Mouse (Mus musculus) neural tube, embryonic 13.5 days (tissue): ENCODE measurements at regions not wholly inside any gene's neighbourhood (a gene's known extent, or its start where the extent isn't known, plus 50 kb on each side); places are given as distances from the start of the nearest gene placed in this dataset.

Source experiments
- ATAC-seq: fragments of 200-750 bp; cut with Nextera tagmentation; 2 replicates; pipeline ENCODE4 v1.8.0; 2017; ENCODE audit warnings: low read depth, mild to moderate bottlenecking, moderate TSS enrichment, moderate library complexity
- H3K27ac ChIP-seq: fragments of 300-500 bp; sonication (generic); replicated peaks from 2 replicates; pipeline ENCODE4 v1.5.1; 2015; ENCODE audit warnings: moderate library complexity, mild to moderate bottlenecking, inconsistent platforms
- H3K27me3 ChIP-seq: fragments of 300-500 bp; sonication (generic); 2 replicates; pipeline ENCODE4 v1.6.1; 2015; ENCODE audit warnings: mild to moderate bottlenecking, inconsistent platforms
- H3K36me3 ChIP-seq: fragments of 300-500 bp; sonication (generic); 2 replicates; pipeline ENCODE4 v1.6.1; 2015; ENCODE audit warnings: mild to moderate bottlenecking, inconsistent platforms
- H3K4me1 ChIP-seq: fragments of 300-500 bp; sonication (generic); replicated peaks from 2 replicates; pipeline ENCODE4 v1.6.1; 2015; ENCODE audit warnings: inconsistent platforms
- H3K4me2 ChIP-seq: fragments of 300-500 bp; sonication (generic); 2 replicates; pipeline ENCODE4 v1.6.1; 2015; ENCODE audit warnings: inconsistent platforms, mild to moderate bottlenecking, moderate library complexity
- H3K4me3 ChIP-seq: fragments of 300-500 bp; sonication (generic); 2 replicates; pipeline ENCODE4 v1.5.1; 2015; ENCODE audit warnings: mild to moderate bottlenecking, inconsistent platforms
- H3K9ac ChIP-seq: fragments of 300-500 bp; sonication (generic); 2 replicates; pipeline ENCODE4 v1.6.1; 2015; ENCODE audit warnings: moderate library complexity, mild to moderate bottlenecking, inconsistent platforms
- H3K9me3 ChIP-seq: fragments of 300-500 bp; sonication (generic); 2 replicates; pipeline ENCODE4 v1.6.1; 2016; ENCODE audit warnings: inconsistent platforms
- WGBS: fragments of 180-500 bp; shearing (Covaris S2); methylation state at CpG from one replicate; pipeline ENCODE4 v1.1.7; 2015; 5-methylcytosine and 5-hydroxymethylcytosine counted together

DNA sequence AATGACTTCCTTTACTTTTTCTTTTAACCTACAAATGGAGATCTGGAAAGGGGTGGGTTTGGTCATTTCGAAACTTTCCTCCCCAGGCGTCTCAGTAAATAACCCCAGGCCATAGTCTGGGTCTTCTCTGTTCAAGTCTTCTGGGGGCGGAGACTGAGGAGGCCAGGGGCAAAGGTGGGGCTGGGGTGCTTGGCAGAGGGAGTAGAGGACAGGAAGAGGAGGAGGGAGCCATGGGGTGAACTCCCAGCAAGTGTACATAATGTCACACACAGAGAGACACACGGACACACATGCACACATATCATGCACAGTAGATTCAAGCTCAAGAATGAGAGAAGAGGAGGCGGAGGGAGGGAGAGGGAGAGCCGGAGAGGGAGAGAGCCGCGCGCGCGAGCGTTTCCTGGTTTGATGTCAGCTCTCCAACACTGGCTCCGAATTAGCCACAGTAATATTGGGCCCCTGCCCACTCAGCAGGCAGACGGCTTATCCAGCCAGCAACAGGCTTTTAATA lies 186.3 kb downstream of the Bcl2l11 start:
- no peaks in the 10 kb centered on the region for H3K27me3 ChIP-seq
- H3K4me2 ChIP-seq: peak overlapping the region; percentile 48
- H3K9ac ChIP-seq: 0 out of 2 replicates have a peak overlapping the region, but pooled peaks have one; percentile 3
- peaks cover 21% of the 10 kb centered on the region for H3K4me1 ChIP-seq
- H3K36me3 ChIP-seq: no peaks in the 10 kb centered on the region
- H3K4me3 ChIP-seq: peak overlapping the region; percentile 20
- ATAC-seq: peak; percentile 69; the same call in 1 of the 2 replicates
- no peaks in the 10 kb centered on the region for H3K9me3 ChIP-seq
- no peak overlapping the region for H3K27ac ChIP-seq
- 2% methylated on average over 14 of the region's 14 CpGs for WGBS

DNA sequence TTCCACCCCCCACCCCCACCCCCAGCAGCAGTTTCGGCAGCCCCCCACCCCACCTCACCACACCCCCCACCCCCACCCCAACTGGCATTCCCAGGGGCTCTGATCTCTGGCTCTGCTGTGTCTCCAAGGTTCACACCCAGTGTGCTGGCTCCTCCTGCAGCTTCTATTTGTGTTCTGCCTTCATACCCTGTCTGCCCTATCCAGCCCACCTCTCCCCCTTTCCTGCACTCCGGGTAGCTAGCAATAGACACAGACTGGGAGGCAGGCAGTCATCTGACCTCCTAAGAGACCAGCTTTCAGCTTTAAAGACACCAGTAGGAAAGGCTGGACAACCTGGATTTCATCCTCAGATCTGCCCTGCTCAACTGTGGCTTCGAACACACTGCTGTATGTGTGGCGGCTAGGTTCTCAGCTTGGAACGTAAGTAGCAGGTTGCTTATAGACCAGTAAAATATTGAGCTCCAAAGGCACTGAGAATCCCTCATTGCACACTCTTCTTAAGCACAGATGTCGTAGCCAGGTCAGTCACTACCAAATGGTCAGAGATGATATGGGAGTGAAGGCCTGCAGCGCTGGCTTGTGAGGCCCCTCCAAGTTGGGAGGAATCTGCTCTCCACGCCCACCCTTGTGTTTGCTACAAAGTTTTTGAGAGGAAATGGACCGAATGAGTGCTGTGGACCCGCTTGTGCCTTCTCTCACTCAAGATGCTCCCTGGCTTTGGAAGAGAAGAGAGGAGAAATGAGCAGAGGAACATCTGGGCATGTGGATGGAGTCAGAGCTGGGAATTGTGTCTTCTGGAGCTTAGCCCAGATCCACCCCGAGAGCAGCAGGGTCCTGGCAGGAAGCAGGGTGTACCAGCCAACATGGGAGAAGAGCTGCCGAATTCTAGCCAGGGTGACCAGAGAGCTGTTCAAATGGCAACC lies 187.1 kb downstream of the Bcl2l11 start:
- Histone ChIP-seq H3K4me2 (peak overlapping the region; percentile 48; the same call in 1 of the 2 replicates), H3K4me1 (peaks cover 21% of the 10 kb centered on the region), H3K4me3 (no peak overlapping the region), H3K27me3 (no peaks in the 10 kb centered on the region), H3K9ac (no peak overlapping the region), H3K9me3 (no peaks in the 10 kb centered on the region), H3K27ac (no peak overlapping the region), H3K36me3 (no peaks in the 10 kb centered on the region)
- ATAC-seq: peak; percentile 53; the same call in 1 of the 2 replicates
- WGBS: 53% methylated on average over 12 of the region's 12 CpGs

DNA sequence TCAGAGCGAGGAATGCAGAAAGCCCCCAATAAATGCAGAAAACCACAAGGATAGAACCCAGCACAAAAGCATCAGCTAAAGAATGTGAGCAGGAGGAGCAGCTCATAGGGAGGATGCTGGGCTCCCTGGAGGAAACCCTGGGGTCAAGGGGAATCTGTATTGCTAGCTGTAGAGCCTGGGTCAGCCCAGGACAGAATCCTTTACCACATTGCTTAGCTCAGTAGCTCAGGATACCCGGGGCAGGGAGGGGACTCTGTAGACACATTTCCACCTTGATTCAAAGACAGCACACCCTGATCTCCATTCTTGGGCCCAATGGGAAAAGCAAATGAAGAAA lies 187.7 kb downstream of the Bcl2l11 start:
- H3K4me1 ChIP-seq: peaks cover 21% of the 10 kb centered on the region
- H3K36me3 ChIP-seq: no peaks in the 10 kb centered on the region
- H3K4me2 ChIP-seq: no peak overlapping the region
- WGBS: 35% methylated on average over 2 of the region's 2 CpGs
- H3K9ac ChIP-seq: no peak overlapping the region
- no peaks in the 10 kb centered on the region for H3K27me3 ChIP-seq
- no peak for ATAC-seq
- H3K9me3 ChIP-seq: no peaks in the 10 kb centered on the region
- no peak overlapping the region for H3K4me3 ChIP-seq
- H3K27ac ChIP-seq: no peak overlapping the region

DNA sequence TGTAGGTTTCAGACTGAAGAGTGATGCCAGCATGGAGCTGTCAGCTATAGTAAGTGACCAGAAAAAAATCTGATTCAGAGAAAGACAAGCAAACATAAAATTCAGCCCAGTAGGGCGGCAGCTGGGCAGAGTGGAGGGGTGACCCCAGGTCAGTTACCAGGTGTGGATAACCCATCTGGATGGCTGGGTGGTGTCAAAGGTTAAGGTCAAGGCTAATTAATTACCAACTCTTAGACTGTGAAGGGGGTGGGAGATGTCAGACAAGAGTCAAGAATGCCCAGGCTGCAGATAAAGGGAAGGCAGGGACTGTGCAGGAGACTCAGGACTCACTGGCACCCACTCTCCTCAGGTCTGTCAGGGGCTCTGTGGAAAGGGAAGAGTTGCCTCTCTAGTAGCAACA lies 188.1 kb downstream of the Bcl2l11 start:
- Histone ChIP-seq H3K36me3 (no peaks in the 10 kb centered on the region), H3K27ac (no peak overlapping the region), H3K4me1 (peaks cover 21% of the 10 kb centered on the region), H3K4me2 (no peak overlapping the region), H3K9me3 (no peaks in the 10 kb centered on the region), H3K9ac (no peak overlapping the region), H3K4me3 (no peak overlapping the region), H3K27me3 (no peaks in the 10 kb centered on the region)
- WGBS: 39% methylated on average over 1 of the region's 1 CpGs
- no peak for ATAC-seq

DNA sequence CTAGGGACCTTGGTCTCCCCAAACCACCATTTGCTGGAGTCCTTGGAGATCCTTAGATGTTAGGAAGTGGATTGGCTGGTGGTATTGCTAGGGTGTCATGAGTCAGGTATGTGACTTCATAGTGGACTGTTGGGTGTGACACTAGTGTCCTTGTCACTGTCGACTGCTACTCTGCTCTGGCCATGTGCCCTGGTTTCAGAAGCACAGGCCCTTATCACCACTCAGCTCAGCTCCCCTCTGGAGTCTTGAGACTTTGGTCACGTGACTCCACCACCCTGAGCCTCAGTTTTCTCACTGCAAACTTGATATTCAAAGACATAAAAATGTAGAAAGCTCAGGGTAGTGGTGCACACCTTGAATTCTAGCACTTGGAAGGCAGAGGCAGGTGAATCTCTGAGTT lies 190.7 kb downstream of the Bcl2l11 start:
- no peaks in the 10 kb centered on the region for H3K27me3 ChIP-seq
- H3K4me2 ChIP-seq: no peak overlapping the region
- no peak for ATAC-seq
- no peak overlapping the region for H3K27ac ChIP-seq
- WGBS: 92% methylated on average over 2 of the region's 2 CpGs
- no peaks in the 10 kb centered on the region for H3K9me3 ChIP-seq
- H3K4me3 ChIP-seq: no peak overlapping the region
- H3K36me3 ChIP-seq: no peaks in the 10 kb centered on the region
- no peak overlapping the region for H3K9ac ChIP-seq
- peaks cover 14% of the 10 kb centered on the region for H3K4me1 ChIP-seq

DNA sequence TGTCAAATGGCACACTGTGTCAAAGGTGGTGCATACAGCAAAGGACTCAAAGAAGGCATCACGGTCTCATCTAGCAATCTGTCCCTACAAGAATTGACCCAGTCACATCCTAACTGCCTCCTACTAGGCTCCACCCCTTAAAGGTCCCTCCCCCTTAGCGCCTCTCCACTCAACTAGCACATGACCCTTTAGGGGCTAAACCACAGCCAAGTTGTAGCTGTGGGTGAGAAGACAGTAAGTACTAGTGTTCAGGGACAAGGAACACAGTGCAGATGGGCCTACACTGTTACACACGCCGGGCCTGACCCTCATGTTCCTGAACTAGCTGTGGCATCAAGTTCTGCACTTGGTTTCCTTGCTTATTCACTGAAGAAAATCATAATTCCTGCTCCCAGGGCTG lies 192.4 kb downstream of the Bcl2l11 start:
- 71% methylated on average over 4 of the region's 4 CpGs for WGBS
- Histone ChIP-seq H3K9me3 (no peaks in the 10 kb centered on the region), H3K36me3 (no peaks in the 10 kb centered on the region), H3K27me3 (no peaks in the 10 kb centered on the region), H3K4me3 (no peak overlapping the region), H3K9ac (no peak overlapping the region), H3K27ac (no peak overlapping the region), H3K4me2 (no peak overlapping the region), H3K4me1 (peaks cover under 1% of the 10 kb centered on the region; the same call in 1 of the 2 replicates)
- ATAC-seq: no peak

DNA sequence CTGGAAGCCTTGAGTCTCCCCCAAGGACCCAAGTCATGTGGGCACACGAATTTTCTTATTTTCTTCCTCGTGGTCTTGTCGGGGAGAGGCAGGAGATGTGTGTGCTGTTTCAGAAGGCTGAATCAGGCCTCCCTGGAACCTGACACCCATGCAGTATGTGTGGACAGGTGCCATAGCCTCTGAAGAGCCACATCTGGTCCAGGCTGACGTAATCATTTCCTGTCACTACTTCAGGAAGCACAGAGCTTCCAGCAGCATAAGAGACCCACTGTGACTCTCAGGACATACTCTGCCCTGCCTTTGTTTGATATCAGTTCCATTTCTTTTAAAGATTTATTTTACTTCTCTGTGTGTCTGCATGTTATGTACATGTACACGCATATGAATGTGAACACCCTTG lies 193.1 kb downstream of the Bcl2l11 start:
- H3K9me3 ChIP-seq: no peaks in the 10 kb centered on the region
- H3K4me2 ChIP-seq: no peak overlapping the region
- H3K4me3 ChIP-seq: no peak overlapping the region
- no peak for ATAC-seq
- H3K27ac ChIP-seq: no peak overlapping the region
- H3K27me3 ChIP-seq: no peaks in the 10 kb centered on the region
- H3K36me3 ChIP-seq: no peaks in the 10 kb centered on the region
- no peaks in the 10 kb centered on the region for H3K4me1 ChIP-seq
- H3K9ac ChIP-seq: no peak overlapping the region
- WGBS: 72% methylated on average over 5 of the region's 5 CpGs

DNA sequence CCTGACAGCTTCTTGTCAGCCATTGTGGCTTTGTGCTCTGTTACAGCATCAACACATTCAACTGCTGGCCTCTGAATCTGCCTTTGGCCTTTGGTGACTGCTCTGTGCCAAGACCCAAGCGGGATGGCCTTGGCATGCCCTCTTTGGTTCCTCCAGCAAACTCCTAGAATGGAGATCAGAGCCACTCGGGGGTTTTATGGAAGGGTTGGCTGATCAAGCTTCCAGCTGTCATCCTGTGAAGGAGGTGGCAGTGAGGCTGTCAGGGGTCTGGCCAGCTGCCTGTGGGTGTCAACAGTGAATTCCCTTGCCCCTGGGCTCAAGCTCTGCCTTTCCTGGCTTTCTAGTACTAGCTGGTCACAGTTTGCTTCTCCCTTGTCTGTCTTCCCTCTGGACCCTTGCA lies 195.6 kb downstream of the Bcl2l11 start:
- no peak overlapping the region for H3K27ac ChIP-seq
- WGBS: 65% methylated on average over 2 of the region's 2 CpGs
- no peaks in the 10 kb centered on the region for H3K27me3 ChIP-seq
- no peaks in the 10 kb centered on the region for H3K9me3 ChIP-seq
- no peak overlapping the region for H3K9ac ChIP-seq
- no peaks in the 10 kb centered on the region for H3K36me3 ChIP-seq
- no peak for ATAC-seq
- H3K4me2 ChIP-seq: no peak overlapping the region
- no peak overlapping the region for H3K4me3 ChIP-seq
- H3K4me1 ChIP-seq: peaks cover 10% of the 10 kb centered on the region

DNA sequence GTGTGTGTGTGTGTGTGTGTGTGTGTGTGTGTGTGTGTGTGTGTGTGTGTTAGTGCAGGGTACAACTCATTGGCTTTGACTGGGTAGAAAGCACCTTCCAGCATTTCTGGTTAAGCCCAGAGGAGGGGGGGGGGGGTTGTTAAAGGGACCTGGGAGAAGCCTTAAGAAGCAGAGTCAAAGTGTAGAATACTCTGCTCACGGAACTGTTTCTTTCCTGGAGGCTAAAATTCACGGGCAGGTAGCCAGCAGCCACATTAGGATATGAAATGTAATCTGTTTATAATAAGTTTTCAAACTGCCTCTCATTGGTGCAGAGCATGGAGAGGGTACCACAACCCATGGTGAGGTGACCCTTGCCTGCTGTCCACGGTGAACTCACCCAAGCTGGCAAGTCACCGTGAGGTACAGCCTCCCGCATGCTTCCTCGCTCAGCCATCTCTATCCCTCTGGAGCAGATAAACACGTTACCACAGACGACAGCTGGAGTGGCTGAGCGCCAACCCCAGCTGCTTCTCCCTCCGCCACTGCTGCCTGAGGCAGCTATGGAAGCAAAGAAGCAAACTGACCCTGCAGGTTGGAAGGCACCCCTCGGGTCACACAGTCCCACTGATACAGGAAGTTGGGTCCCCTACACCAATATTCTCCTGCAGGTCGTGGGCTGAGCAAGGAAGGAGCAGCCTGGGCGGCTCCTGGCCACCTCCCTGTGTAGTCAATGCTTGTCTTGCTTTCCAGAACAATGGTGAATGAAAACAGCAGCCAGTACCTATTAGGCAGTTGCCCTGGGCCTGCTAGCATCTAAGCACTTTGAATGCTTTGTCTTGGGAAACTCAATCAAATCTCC lies 198.6 kb downstream of the Bcl2l11 start:
- H3K27me3 ChIP-seq: no peaks in the 10 kb centered on the region
- peak; percentile 59 for ATAC-seq
- WGBS: 46% methylated on average over 13 of the region's 13 CpGs

DNA sequence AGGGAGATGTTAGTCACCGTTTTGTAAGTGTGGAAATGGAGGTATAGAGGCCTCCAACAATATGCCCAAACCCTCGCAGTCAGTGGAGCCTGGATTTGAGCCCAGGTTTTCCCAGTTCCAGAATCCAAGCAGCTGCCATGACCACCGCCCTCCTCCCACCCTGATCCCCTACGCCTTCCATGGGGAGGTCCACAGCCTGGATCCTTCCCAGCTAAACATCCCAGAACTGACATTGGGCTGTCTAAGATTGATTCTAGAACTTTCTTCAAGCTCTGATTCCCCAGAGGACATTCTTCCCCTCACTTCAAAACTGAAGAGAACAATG lies 199.2 kb downstream of the Bcl2l11 start:
- Histone ChIP-seq H3K9ac (no peak overlapping the region), H3K4me1 (peaks cover 10% of the 10 kb centered on the region), H3K27me3 (no peaks in the 10 kb centered on the region), H3K4me2 (no peak overlapping the region), H3K27ac (peak overlapping the region; percentile 68; the same call in 1 of the 2 replicates), H3K9me3 (no peaks in the 10 kb centered on the region), H3K36me3 (no peaks in the 10 kb centered on the region), H3K4me3 (no peak overlapping the region)
- 61% methylated on average over 4 of the region's 4 CpGs for WGBS
- ATAC-seq: peak; percentile 23; the same call in 1 of the 2 replicates

More for the DNA sequence above, 198.6 kb downstream of the Bcl2l11 start:
- Histone ChIP-seq H3K4me2 (no peak overlapping the region), H3K9ac (no peak overlapping the region), H3K9me3 (no peaks in the 10 kb centered on the region), H3K4me3 (no peak overlapping the region), H3K27ac (peak overlapping the region; percentile 68), H3K4me1 (peaks cover 10% of the 10 kb centered on the region), H3K36me3 (no peaks in the 10 kb centered on the region)

DNA sequence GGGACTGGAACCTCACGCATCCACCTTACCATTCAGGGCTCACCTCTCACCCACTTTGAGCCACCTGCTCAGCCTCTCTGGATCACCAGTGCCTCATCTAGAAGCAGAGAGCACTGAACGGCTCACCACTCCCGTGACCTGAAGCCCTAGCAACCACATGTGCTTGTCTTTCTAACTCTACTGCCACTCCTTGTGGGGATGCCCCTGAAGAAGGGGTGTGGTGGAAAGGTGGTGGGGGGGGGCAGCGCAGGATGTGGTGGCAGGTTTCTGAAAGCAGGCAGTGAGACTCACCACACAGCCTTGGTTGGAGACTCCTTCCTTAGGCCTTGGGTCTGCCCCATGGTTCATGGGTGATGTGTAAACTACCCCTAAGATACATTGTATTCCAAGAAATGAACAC lies 199.6 kb downstream of the Bcl2l11 start:
- Histone ChIP-seq H3K27me3 (no peaks in the 10 kb centered on the region), H3K27ac (no peak overlapping the region), H3K4me1 (peaks cover 10% of the 10 kb centered on the region), H3K4me2 (no peak overlapping the region), H3K9me3 (no peaks in the 10 kb centered on the region), H3K36me3 (no peaks in the 10 kb centered on the region), H3K4me3 (no peak overlapping the region), H3K9ac (no peak overlapping the region)
- WGBS: 89% methylated on average over 4 of the region's 4 CpGs
- ATAC-seq: no peak

DNA sequence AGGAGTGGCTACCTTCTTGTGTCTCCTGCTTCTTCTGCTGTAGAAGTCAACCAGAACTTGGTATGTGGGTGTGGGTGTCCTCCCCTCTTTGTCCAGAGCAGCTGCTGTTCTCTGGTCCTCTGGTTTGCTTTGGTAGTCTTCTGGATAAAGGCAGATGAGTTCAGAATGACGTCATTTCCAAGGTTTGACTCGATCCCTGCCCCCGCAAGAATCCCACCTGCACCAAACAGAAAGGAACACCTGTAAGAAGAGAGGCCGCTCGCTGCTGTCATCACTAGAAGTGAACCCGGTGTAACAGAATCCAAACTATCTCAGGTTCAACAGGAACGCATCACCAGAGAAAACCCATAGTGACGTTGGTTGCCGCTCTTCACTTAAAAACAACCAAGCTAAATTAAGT lies 205.0 kb downstream of the Bcl2l11 start:
- H3K4me2 ChIP-seq: no peak overlapping the region
- no peak overlapping the region for H3K9ac ChIP-seq
- H3K4me3 ChIP-seq: no peak overlapping the region
- no peaks in the 10 kb centered on the region for H3K27me3 ChIP-seq
- H3K4me1 ChIP-seq: peaks cover 19% of the 10 kb centered on the region
- H3K27ac ChIP-seq: no peak overlapping the region
- no peak for ATAC-seq
- WGBS: 83% methylated on average over 9 of the region's 9 CpGs
- H3K9me3 ChIP-seq: no peaks in the 10 kb centered on the region
- no peaks in the 10 kb centered on the region for H3K36me3 ChIP-seq
